In the genomic region with DNA sequence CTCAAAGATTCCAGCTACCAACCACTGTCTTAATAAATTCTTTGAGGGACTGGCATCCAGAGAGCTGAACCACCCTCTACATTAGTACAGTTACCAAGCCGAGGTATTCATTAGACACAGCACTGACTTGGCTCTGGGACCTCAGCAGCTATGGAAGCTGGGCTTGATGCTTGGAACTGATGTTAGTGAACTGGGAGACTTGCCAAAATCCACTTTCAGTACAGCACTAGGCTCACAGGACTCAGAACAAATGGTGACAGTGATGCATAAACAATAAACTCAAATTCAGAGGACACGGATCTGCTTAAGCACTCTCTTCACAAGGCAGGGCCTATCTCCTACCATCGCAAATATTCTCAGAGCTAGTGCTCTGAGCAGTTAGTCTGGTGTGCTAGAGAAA, we compare ENCODE assay signal across 14 mouse cellular contexts.
DNase-seq lines count a peak whose midpoint lies in the region; ATAC-seq and TF ChIP-seq lines count a peak whose summit lies in the region.
"Had no signal": no experiment of that assay in that cellular context is flagged by ENCODE, and none has a peak within 500 bp of the region (broad histone marks: within the 10 kb centered on the region; RNA-seq: fewer than 3 reads in every experiment).

No protein-coding gene starts in this region.

- H3K36me3 ChIP-seq in embryonic facial prominence, embryonic 14.5 days (ENCODE audit: control insufficient read depth, insufficient read depth, low read length), result peaks cover 13% of the 10 kb centered on the region; the same call in 1 of the 2 replicates
- H3K36me3 ChIP-seq in embryonic facial prominence, embryonic 10.5 days (replicated peaks), result peaks cover 3% of the 10 kb centered on the region; the same call in 1 of the 2 replicates
- H3K36me3 ChIP-seq in kidney, postnatal 0 days (ENCODE audit: insufficient read depth, low read length), result peaks cover 6% of the 10 kb centered on the region; the same call in 1 of the 2 replicates
- no peaks in the 10 kb centered on the region for H3K36me3 ChIP-seq in midbrain, embryonic 16.5 days (ENCODE audit: control insufficient read depth, insufficient read depth, low read length)
- no peaks in the 10 kb centered on the region; the same call in 1 of the 2 replicates for H3K36me3 ChIP-seq in midbrain, embryonic 11.5 days (ENCODE audit: control insufficient read depth, insufficient read depth, low read length)
- H3K36me3 ChIP-seq: midbrain, embryonic 12.5 days had no signal

- no peak overlapping the region for H3K9ac ChIP-seq in embryonic facial prominence, embryonic 14.5 days (ENCODE audit: low read depth, low read length)
- H3K9ac ChIP-seq in kidney, postnatal 0 days (ENCODE audit: low read depth, low read length), result no peak overlapping the region
- no peak overlapping the region for H3K9ac ChIP-seq in midbrain, embryonic 16.5 days (ENCODE audit: low read depth, low read length)
- H3K9ac ChIP-seq in midbrain, embryonic 11.5 days (ENCODE audit: low read length), result no peak overlapping the region
- H3K9ac ChIP-seq: limb, embryonic 15.5 days; midbrain, embryonic 12.5 days had no signal

- H3K27ac ChIP-seq in embryonic facial prominence, embryonic 14.5 days (replicated peaks; ENCODE audit: low read depth, low read length), result no peak overlapping the region
- no peak overlapping the region for H3K27ac ChIP-seq in embryonic facial prominence, embryonic 10.5 days (replicated peaks)
- no peak overlapping the region for H3K27ac ChIP-seq in kidney, postnatal 0 days
- H3K27ac ChIP-seq in midbrain, embryonic 16.5 days (ENCODE audit: low read length), result no peak overlapping the region
- H3K27ac ChIP-seq in midbrain, embryonic 11.5 days (ENCODE audit: low read depth, low read length), result no peak overlapping the region
- H3K27ac ChIP-seq: heart, embryonic 10.5 days; limb, embryonic 15.5 days; midbrain, embryonic 12.5 days had no signal

- H3K4me2 ChIP-seq in embryonic facial prominence, embryonic 14.5 days (ENCODE audit: low read depth, low read length), result no peak overlapping the region
- H3K4me2 ChIP-seq in kidney, postnatal 0 days (ENCODE audit: low read length), result no peak overlapping the region
- H3K4me2 ChIP-seq in midbrain, embryonic 16.5 days (ENCODE audit: low read length), result no peak overlapping the region
- H3K4me2 ChIP-seq in midbrain, embryonic 11.5 days, result no peak overlapping the region
- H3K4me2 ChIP-seq: limb, embryonic 15.5 days; midbrain, embryonic 12.5 days had no signal

- H3K4me1 ChIP-seq in embryonic facial prominence, embryonic 14.5 days (ENCODE audit: control insufficient read depth, insufficient read depth, low read length), result no peaks in the 10 kb centered on the region
- no peaks in the 10 kb centered on the region for H3K4me1 ChIP-seq in embryonic facial prominence, embryonic 10.5 days
- no peaks in the 10 kb centered on the region for H3K4me1 ChIP-seq in kidney, postnatal 0 days (replicated peaks; ENCODE audit: insufficient read depth, low read length)
- no peaks in the 10 kb centered on the region for H3K4me1 ChIP-seq in midbrain, embryonic 16.5 days (ENCODE audit: control insufficient read depth, insufficient read depth, low read length)
- H3K4me1 ChIP-seq in midbrain, embryonic 11.5 days (ENCODE audit: control insufficient read depth, insufficient read depth, low read length), result no peaks in the 10 kb centered on the region
- H3K4me1 ChIP-seq: heart, embryonic 10.5 days; limb, embryonic 15.5 days; midbrain, embryonic 12.5 days had no signal

- H3K27me3 ChIP-seq in embryonic facial prominence, embryonic 14.5 days (replicated peaks; ENCODE audit: control insufficient read depth, insufficient read depth, low read length), result no peaks in the 10 kb centered on the region
- no peaks in the 10 kb centered on the region for H3K27me3 ChIP-seq in embryonic facial prominence, embryonic 10.5 days (replicated peaks; ENCODE audit: low read depth, poor library complexity, severe bottlenecking)
- no peaks in the 10 kb centered on the region for H3K27me3 ChIP-seq in kidney, postnatal 0 days (ENCODE audit: insufficient read depth, low read length)
- no peaks in the 10 kb centered on the region for H3K27me3 ChIP-seq in midbrain, embryonic 16.5 days (ENCODE audit: control insufficient read depth, insufficient read depth, low read depth, low read length)
- H3K27me3 ChIP-seq in midbrain, embryonic 11.5 days (ENCODE audit: control insufficient read depth, insufficient read depth, low read length), result no peaks in the 10 kb centered on the region
- H3K27me3 ChIP-seq: limb, embryonic 15.5 days; midbrain, embryonic 12.5 days had no signal

- ATAC-seq in embryonic facial prominence, embryonic 14.5 days (ENCODE audit: low read depth), result no peak
- no peak for ATAC-seq in kidney, postnatal 0 days (replicated peaks; ENCODE audit: low FRiP score, low read depth)
- ATAC-seq in midbrain, embryonic 16.5 days, result 0 out of 2 replicates have a peak, but pooled peaks have one; percentile 48
- ATAC-seq in midbrain, embryonic 11.5 days (ENCODE audit: low FRiP score), result no peak

- peak; percentile 44 for DNase-seq in embryonic facial prominence, embryonic 14.5 days (ENCODE audit: low spot score)
- no peak for DNase-seq in embryonic facial prominence, embryonic 10.5 days (ENCODE audit: low spot score)
- peak; percentile 28 for DNase-seq in kidney, postnatal 0 days (ENCODE audit: low spot score)
- no peak for DNase-seq in kidney, adult 11 months
- DNase-seq in midbrain, embryonic 11.5 days (ENCODE audit: low spot score, missing footprints), result no peak
- DNase-seq in adrenal gland, postnatal 4 days (ENCODE audit: low spot score in 2 of 2), result no peak
- no peak for DNase-seq in MN1 (ENCODE audit: low spot score)
- DNase-seq: adrenal gland, adult 2 months; B cell, adult 2 months; cerebellum, adult 11-12 months had no signal

- H3K9me3 ChIP-seq in embryonic facial prominence, embryonic 14.5 days (ENCODE audit: control insufficient read depth, low read length), result no peaks in the 10 kb centered on the region
- no peaks in the 10 kb centered on the region for H3K9me3 ChIP-seq in embryonic facial prominence, embryonic 10.5 days
- no peaks in the 10 kb centered on the region for H3K9me3 ChIP-seq in kidney, postnatal 0 days (replicated peaks; ENCODE audit: low read length)
- no peaks in the 10 kb centered on the region for H3K9me3 ChIP-seq in midbrain, embryonic 16.5 days (replicated peaks; ENCODE audit: control insufficient read depth, low read length, poor library complexity, severe bottlenecking)
- H3K9me3 ChIP-seq in midbrain, embryonic 11.5 days (ENCODE audit: control insufficient read depth, low read length), result no peaks in the 10 kb centered on the region
- H3K9me3 ChIP-seq: heart, embryonic 10.5 days; limb, embryonic 15.5 days; midbrain, embryonic 12.5 days had no signal

- 65% methylated on average over 3 of the region's 3 CpGs for WGBS in embryonic facial prominence, embryonic 14.5 days
- WGBS in embryonic facial prominence, embryonic 10.5 days, result 95% methylated on average over 3 of the region's 3 CpGs
- WGBS in kidney, postnatal 0 days, result 67% methylated on average over 3 of the region's 3 CpGs
- 68% methylated on average over 3 of the region's 3 CpGs for WGBS in midbrain, embryonic 16.5 days
- 95% methylated on average over 3 of the region's 3 CpGs for WGBS in midbrain, embryonic 11.5 days

- TF ChIP-seq CTCF in kidney, postnatal 0 days (IDR thresholded peaks at IDR 0.05; ENCODE audit: low read depth), result no peak

- no peak overlapping the region for H3K4me3 ChIP-seq in embryonic facial prominence, embryonic 14.5 days (ENCODE audit: low read depth, low read length)
- no peak overlapping the region for H3K4me3 ChIP-seq in embryonic facial prominence, embryonic 10.5 days
- no peak overlapping the region for H3K4me3 ChIP-seq in kidney, postnatal 0 days (replicated peaks; ENCODE audit: low read depth, low read length)
- no peak overlapping the region for H3K4me3 ChIP-seq in midbrain, embryonic 16.5 days (ENCODE audit: low read depth, low read length)
- no peak overlapping the region for H3K4me3 ChIP-seq in midbrain, embryonic 11.5 days (ENCODE audit: low read depth, low read length)
- H3K4me3 ChIP-seq: heart, embryonic 10.5 days; limb, embryonic 15.5 days; midbrain, embryonic 12.5 days had no signal

Comparison
In these comparisons a context has a peak if more than half of its experiments do, and no peak if none do; other contexts are left out.
1. DNase-seq: peak in embryonic facial prominence, embryonic 14.5 days (single experiment) and kidney, postnatal 0 days (single experiment); none in embryonic facial prominence, embryonic 10.5 days (single experiment), kidney, adult 11 months (single experiment), midbrain, embryonic 11.5 days (single experiment), adrenal gland, postnatal 4 days (0 of 2) and MN1 (single experiment).